Mouse (Mus musculus) embryo, embryonic 11.5 days (tissue): Measurements from ENCODE around the gene Tex52.

ENCODE experiments used
- DNase-seq: peaks from one replicate; pipeline ENCODE4 v3.0.0-alpha.2; 2012; ENCODE audit warnings: low read depth, low spot score

Gene Tex52

GRCm38 (mm10) chr6:128375192-128375591 lies at the start of gene Tex52, which contains the start of gene Gm44596:
Tex52 (plus strand) TSS chr6:128375456.
Gm44596 (plus strand) TSS chr6:128375503.
- no peak for DNase-seq

- peak; percentile 71 for DNase-seq
Measured at GRCm38 (mm10) chr6:128334397-128335124, 40.7 kb upstream of the Tex52 start.

GRCm38 (mm10) chr6:128337467-128337866 lies 37.8 kb upstream of the Tex52 start:
- no peak for DNase-seq

- no peak for DNase-seq
Measured at GRCm38 (mm10) chr6:128338876-128339275, 36.4 kb upstream of the Tex52 start.

- DNase-seq = no peak
Measured at GRCm38 (mm10) chr6:128341956-128342723, 33.1 kb upstream of the Tex52 start.

- no peak for DNase-seq
Measured at GRCm38 (mm10) chr6:128345623-128346022, 29.6 kb upstream of the Tex52 start.

- no peak for DNase-seq
Measured at GRCm38 (mm10) chr6:128346782-128347181, 28.5 kb upstream of the Tex52 start.

GRCm38 (mm10) chr6:128349711-128350110 lies 25.5 kb upstream of the Tex52 start:
- no peak for DNase-seq

- no peak for DNase-seq
Measured at GRCm38 (mm10) chr6:128354140-128354539, 21.1 kb upstream of the Tex52 start.

- DNase-seq = peak; percentile 32
Measured at GRCm38 (mm10) chr6:128355201-128355681, 20.0 kb upstream of the Tex52 start.

- DNase-seq = peak; percentile 91
Measured at GRCm38 (mm10) chr6:128355726-128356416, 19.4 kb upstream of the Tex52 start, which contains the start of gene Tulp3. Tulp3 (minus strand) TSS chr6:128355851.

- DNase-seq = peak; percentile 38
Measured at GRCm38 (mm10) chr6:128358999-128359398, 16.3 kb upstream of the Tex52 start.

GRCm38 (mm10) chr6:128361901-128362300 lies 13.4 kb upstream of the Tex52 start:
- no peak for DNase-seq

GRCm38 (mm10) chr6:128362381-128363006 lies 12.8 kb upstream of the Tex52 start, which contains the start of the genes Rhno1 and Foxm1:
Rhno1 (minus strand) TSS chr6:128362911.
Foxm1 (plus strand) TSS chr6:128362967.
- DNase-seq = peak; percentile 79

GRCm38 (mm10) chr6:128363007-128363825 lies 12.0 kb upstream of the Tex52 start:
- no peak for DNase-seq

- no peak for DNase-seq
Measured at GRCm38 (mm10) chr6:128364721-128365120, 10.5 kb upstream of the Tex52 start.

- DNase-seq = no peak
Measured at GRCm38 (mm10) chr6:128366466-128366865, 8.8 kb upstream of the Tex52 start.

- no peak for DNase-seq
Measured at GRCm38 (mm10) chr6:128370040-128370439, 5.2 kb upstream of the Tex52 start.

- DNase-seq = no peak
Measured at GRCm38 (mm10) chr6:128376371-128377085, 1.3 kb downstream of the Tex52 start.

GRCm38 (mm10) chr6:128379636-128380035 lies 4.4 kb downstream of the Tex52 start:
- no peak for DNase-seq
